Mouse (Mus musculus): ENCODE data around the gene Triobp. TPM values are rescaled to one million over a fixed set of nuclear protein-coding genes. Genes with fewer than 3 reads are reported as not detected.

Gene Triobp
- total RNA-seq (2015; ENCODE audit: low replicate concordance) (40.7 and 72.8 TPM in 2 replicates), total RNA-seq (2017; ENCODE audit: low replicate concordance) (46.2 and 61.3 TPM in 2 replicates)

DNA sequence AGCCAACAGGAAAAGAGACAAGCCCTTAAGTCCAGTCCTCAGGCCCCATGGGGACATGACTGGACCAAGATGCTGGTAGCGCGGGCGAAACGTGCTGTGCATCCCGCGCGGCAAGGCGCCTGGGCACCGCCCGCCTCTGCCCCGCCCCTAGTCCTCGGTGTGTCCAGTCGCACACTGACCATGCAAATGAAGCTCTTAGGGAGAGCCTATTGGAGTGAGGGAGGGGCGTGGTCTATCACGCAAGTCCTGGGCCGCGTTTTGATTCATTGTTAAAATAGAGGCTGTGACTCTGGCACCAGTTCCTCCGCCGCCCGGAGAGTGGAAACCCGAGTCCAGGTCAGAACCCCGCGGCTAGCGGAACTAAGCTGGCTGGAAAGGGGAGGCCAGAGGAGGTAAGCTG lies at the start of gene Triobp:
TSS of gene Triobp (plus strand) at position 68 of the 400 bp plus-strand sequence.
- ATAC-seq (replicated peaks; ENCODE audit: low FRiP score, poor library complexity, severe bottlenecking), result peak; percentile 81

DNA sequence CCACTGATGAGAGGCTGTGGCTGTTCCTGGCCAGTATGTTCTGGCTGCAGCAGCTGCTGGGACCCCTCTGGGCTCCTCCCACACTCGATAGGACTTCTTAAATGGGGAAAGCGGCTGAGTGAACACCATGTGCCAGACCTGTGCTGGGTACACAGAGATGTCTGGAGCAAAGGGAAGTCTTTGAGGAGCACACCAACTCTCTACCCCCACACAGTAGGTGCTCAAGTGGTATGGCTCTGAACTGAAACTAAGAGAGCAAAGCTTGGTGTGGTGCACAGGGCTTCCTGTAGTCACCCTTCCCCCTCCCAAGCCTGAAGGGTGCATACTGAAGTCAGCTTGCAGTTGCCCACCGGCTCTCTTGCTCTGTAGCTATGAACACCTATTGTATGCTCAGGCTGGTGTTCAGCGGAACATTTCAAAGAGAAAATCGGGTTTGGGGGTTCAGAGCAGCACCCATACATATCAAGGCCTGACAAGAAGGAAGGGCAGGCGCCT lies 49.0 kb upstream of the Triobp start:
- no peak for ATAC-seq (replicated peaks; ENCODE audit: low FRiP score, poor library complexity, severe bottlenecking)

DNA sequence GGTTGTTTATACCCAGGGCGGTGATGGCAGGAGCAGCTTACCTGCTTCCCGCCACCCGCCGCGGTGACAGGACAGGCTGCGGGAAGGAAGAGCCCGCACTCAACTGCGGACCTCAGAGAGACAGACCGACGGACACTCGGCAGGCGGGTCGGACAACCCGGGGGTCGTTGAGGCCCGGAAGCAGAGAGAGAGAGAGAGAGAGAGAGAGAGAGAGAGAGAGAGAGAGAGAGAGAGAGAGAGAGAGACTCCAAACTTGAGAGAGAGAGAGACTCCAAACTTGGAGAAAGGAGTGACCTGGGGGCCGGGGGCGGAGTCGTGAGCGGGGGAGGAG lies 48.1 kb upstream of the Triobp start, which contains the start of gene Gm49510:
TSS of gene Gm49510 (plus strand) at position 259 of the 331 bp plus-strand sequence.
- peak; percentile 15; the same call in 1 of the 2 replicates for ATAC-seq (replicated peaks; ENCODE audit: low FRiP score, poor library complexity, severe bottlenecking)

DNA sequence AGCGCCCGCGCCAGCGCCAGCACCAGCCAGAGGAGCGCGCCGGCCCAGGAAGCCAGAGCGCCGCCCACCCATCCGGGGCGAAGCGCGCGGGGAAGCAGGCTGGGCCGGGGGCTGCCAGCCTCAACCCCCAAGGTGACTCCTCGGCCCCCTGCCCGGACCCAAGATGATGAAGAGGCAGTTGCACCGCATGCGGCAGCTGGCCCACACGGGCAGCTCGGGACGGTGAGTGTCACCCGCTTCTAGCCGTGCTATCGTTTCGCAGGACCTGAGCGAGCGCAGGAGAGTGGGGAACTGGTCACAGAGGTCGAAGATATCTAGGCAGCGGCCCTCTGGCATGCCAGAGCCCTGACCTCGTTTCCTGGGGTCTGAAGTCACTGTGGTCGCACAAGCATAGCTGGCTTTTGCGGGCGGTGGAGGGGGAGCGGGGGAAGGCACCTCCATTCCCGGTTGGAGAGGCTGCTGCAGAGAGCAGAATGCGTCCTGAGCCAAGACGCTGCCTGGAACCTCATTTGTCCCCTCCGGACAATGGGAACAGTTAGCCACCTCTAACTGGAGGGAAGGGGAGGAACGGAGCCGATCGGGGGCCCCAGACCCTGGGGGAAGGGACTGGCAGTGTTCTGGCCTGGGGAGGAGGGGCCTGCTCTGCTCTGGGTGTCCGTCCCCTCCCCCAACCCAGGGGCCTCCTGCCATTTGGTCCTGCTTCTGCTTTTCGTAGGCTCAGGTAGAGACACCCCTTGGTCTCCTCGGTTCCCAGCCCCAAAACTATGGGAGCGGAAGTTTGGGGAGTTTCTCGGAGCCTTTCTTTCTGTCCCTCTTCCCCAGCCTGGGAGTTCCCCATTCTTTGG lies 47.6 kb upstream of the Triobp start, which contains the start of gene Sh3bp1:
TSS of gene Sh3bp1 (plus strand) at position 29 of the 845 bp plus-strand sequence.
- ATAC-seq (replicated peaks; ENCODE audit: low FRiP score, poor library complexity, severe bottlenecking), result peak; percentile 41; the same call in 1 of the 2 replicates

DNA sequence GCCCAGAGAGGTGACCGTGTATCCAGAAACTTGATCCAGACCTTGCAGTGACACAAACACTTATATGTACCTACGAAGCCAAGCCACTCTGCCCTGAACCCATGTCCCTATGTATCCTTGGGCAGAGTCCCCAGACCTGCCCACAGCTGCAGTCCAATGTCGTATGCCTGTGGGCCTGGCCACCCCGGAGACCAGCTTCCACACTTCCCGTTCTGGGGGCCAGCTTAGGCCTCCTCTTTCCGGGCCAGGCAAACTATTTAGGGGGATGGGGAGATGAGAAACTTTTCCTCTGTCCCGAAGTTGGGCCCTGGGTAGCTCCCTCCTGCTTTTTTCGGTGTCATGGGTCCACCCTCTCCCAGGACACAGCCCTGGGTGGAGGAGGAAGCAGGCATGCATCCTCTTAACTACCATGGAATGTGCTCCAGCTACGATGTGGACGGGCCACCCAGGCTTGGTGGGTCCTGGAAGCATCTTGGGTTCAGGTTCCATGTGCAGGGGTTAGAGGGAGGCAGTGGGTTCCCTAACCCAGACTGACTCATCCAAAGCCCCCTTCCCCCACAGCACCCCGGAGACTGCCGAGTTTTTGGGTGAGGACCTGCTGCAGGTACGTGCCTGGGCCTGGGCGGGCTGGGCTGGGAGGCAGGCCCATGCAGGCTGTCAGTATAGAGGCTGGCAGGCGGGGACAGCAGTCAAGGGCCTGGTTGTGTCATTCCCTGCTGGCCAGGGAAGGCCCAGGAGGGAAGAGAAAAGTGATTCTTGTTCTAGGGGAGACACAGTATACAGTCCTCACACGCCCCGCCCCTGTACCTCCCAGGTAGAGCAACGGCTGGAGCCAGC lies 46.7 kb upstream of the Triobp start:
- ATAC-seq (replicated peaks; ENCODE audit: low FRiP score, poor library complexity, severe bottlenecking), result no peak

DNA sequence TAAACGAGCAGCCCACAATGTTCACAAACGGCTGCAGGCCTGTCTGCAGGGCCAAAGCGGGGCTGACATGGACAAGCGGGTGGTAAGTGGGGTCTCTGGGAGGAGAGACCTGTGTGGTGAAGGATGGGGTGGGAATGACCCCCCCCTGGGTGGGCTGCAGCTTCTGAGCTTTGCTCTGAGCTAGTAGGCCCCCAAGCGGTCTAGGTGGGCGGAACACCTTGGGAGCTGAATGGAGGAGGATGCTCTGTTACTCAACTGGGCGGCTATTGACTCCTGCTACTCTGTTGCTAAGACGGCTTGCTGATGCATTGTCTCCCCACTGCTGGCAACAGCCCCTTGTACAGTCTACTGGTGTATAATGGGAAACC lies 46.1 kb upstream of the Triobp start:
- ATAC-seq (replicated peaks; ENCODE audit: low FRiP score, poor library complexity, severe bottlenecking), result no peak

DNA sequence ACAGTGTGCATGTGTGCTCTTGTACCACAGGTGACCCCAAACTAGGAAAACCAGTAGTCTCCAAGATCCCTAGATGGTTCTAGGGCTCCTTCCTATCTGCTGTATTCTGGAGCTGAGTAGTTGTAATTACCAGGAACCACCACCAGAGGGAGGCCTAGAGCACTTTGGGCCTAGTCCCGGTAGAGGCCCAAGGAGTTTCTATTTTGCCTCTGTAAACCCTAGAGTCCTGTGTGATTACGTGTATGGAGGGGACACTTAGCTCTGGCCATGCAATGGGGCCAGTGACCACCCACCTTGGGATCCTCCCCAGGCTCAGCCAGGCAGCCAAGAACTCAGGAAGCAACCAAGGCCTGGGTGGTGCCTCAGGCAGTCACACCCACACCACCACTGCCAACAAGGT lies 44.3 kb upstream of the Triobp start:
- peak; percentile 62 for ATAC-seq (replicated peaks; ENCODE audit: low FRiP score, poor library complexity, severe bottlenecking)

DNA sequence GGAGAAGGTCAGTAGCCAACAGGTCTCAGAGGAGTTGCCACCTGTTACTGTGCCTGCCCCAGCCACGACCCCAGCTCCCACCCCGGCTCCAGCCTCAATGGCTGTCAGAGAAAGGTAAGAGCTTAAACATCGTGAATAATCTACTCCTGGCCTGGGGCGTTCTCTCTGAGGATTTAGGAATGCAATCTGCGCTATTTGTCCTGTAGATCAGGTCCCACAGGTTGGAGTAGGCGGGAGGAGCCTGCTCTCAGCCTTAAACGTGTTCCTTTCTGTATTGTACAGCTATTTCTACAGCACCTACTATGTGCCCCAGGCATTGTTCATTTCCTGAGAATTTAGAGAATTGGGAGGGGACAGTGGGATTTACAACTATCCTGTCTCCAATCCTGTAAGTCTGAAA lies 39.1 kb upstream of the Triobp start:
- no peak for ATAC-seq (replicated peaks; ENCODE audit: low FRiP score, poor library complexity, severe bottlenecking)

DNA sequence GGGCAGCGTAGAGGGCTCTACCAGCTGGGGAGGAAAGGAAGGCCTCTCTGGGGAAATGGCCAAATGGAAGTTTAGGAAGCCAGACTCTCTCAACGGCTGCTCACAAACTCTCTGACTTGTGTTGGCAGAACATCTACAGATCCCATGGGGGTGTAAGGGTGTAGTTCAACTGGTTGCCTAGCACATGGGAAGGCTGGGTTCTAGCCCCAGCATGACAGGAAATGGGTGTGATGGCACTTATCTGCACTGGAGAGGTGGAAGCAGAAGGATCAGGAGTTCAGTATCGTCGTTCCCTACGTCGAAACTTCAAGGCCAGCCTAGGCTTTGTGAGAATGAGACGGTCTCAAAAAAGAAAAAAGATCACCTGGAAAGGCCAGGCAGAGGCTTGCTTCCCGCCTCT lies 38.5 kb upstream of the Triobp start:
- ATAC-seq (replicated peaks; ENCODE audit: low FRiP score, poor library complexity, severe bottlenecking), result no peak

DNA sequence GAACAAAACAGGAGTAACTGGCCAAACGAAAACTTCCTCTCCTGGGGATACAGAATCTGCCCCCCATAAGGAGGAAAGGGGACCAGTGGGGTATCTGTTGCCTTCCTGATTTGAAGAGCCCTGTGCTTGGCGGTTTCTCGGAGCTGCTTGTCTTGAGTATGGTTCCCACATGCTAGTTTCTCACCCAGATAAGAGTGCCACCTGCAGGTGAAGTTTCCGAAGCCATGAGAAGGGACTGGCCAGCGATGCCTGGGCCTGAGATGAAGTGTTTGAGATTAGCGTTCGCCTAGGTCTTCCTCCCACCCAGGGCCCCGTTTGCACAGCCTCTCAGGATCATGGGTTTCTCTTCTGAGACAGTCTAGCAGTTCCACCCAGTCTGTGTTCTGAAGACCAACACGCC lies 35.5 kb upstream of the Triobp start:
- ATAC-seq (replicated peaks; ENCODE audit: low FRiP score, poor library complexity, severe bottlenecking), result no peak

DNA sequence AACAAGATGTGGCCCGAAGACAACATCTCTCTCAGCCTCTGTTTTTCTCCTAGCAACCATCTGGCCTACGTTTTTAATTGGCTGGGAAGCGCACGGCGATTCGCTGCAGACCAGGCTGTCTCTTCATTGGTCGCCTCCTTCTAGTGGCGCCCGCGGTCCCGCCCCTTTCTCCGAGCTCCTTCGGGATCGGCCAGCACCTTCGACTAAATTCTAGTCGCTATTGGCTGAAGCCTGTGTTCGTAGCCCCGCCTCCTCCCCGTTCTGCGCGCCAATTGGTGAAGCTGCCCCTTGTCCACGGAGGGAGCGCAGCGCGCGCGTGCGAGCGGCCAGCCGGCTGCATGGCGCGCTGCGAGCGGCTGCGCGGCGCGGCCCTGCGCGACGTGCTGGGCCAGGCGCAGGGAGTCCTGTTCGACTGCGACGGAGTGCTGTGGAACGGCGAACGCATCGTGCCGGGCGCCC lies 33.9 kb upstream of the Triobp start, which contains the start of gene Pdxp:
TSS of gene Pdxp (plus strand) at position 288 of the 459 bp plus-strand sequence.
- ATAC-seq (replicated peaks; ENCODE audit: low FRiP score, poor library complexity, severe bottlenecking), result peak; percentile 86

DNA sequence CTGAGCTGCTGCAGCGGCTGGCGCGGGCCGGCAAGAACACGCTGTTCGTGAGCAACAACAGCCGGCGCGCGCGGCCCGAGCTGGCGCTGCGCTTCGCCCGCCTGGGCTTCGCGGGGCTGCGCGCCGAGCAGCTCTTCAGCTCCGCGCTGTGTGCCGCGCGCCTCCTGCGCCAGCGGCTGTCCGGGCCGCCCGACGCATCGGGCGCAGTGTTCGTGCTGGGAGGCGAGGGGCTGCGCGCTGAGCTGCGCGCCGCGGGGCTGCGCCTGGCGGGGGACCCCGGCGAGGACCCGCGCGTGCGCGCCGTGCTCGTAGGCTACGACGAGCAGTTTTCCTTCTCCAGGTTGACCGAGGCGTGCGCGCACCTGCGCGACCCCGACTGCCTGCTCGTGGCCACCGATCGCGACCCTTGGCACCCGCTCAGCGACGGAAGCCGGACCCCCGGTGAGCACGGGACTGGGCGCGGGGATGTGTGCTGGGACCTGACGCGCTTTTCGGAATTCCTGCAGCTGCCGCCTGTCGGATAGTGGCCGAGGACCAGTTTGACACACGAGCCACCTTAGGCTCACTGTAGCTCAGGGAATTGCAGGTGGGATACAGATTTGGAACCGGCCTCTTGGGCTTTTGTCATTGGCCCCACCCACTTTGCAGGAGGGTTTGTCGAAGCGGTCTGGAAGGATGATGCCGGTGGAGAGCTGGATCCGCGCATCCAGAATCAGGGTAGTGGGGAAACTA lies 33.3 kb upstream of the Triobp start:
- ATAC-seq (replicated peaks; ENCODE audit: low FRiP score, poor library complexity, severe bottlenecking), result no peak

DNA sequence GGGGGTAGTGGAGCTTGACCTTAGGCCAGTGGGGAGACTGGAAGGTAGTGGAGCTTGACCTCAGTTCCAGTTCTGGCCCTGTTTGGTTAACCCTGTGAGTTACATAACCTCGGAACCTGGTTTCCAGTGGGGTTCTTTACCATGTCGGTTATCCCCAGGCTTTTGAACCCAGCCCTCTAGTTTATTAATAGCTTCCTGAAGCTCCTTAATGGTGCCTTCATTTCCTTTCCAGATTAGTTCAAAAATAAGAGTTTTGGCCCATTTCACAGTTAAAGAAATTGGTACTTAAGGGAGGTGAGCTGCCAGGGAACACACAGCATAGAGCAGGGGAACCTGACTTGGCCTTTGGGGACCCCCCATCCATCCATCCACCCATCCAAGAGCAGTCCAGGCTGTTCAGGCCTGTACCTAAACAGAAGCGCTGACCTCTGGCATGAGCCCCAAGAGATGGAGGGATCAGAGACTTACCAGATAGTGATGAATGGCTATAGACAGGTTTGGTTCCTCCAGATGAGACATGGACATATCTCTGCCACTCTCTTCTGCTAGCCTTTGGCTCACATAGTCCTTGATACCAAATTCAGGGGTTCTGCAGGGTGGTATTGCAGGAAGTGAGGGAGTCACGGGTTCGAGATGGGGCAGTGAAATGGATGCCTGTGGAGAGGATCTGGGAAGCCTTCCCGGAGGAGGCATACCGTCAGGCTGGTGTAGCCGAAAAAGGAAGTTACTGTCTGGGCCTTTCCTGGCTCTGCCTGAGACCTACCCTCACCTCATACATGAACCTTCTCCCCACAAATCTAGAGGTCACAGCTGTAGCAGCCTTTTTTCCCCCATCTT lies 32.5 kb upstream of the Triobp start:
- no peak for ATAC-seq (replicated peaks; ENCODE audit: low FRiP score, poor library complexity, severe bottlenecking)

DNA sequence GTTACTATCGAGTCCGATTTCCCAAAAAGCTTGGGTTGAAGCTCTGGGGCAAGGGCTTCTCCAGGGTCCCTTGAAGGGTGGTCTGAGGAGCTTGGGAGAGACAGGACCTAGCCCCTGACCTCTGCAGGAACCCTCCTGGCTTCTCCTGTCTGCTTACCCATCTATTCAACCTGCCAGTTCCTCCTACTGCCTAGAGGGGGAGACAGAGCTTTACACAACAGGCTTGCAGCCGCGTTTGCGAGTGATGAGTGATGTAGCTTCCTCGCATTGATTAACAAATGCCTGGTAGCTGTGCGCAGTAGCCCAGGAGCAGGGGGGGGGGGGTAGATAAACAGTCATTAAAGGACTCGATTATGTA lies 31.9 kb upstream of the Triobp start:
- peak; percentile 70 for ATAC-seq (replicated peaks; ENCODE audit: low FRiP score, poor library complexity, severe bottlenecking)

DNA sequence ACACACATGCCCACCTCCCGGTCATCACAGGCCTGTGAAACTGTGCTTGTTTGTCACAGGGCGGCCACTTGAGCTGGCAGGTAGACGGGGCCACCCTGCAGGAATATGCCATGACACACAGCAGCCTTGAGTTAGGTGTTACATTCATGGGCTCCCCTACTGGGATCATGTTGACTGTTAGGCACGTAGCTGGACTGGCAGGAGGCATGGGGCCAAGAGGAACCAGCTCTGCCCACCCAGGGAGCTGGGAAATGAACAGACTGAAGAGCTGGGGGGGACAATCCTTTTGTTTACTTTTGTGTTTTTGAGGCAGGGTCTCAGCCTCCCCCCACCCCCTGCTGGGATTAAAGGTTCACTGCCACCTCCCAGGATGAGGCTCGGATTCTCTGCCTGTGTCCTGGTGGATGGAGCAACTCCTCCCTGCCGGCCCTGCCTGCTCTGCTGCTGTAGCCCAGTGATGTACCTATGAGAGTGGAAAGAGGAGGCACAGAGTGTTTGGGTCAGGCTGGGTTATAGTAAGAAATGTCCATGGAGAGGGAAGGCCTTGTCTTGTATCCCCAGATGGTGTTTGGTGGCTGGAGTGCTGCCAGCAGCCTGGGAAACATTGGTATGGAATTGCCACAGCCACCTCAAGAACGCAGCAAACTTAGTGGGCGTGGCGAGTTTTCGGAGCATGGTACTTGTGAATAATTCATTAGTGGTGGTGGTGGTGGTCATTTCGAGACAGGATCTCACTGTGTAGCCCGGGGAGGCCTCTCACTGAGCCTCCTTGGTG lies 31.3 kb upstream of the Triobp start:
- ATAC-seq (replicated peaks; ENCODE audit: low FRiP score, poor library complexity, severe bottlenecking), result no peak

DNA sequence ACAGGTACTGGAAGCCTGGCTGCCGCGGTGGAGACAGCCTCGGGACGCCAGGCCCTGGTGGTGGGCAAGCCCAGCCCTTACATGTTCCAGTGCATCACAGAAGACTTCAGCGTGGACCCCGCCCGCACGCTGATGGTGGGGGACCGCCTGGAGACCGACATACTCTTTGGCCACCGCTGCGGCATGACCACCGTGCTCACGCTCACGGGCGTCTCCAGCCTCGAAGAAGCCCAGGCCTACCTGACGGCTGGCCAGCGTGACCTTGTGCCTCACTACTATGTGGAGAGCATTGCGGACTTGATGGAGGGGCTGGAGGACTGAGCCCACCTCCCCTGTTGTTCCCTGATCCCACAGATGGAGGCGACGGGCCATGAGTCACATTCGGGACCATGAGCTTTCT lies 29.4 kb upstream of the Triobp start:
- ATAC-seq (replicated peaks; ENCODE audit: low FRiP score, poor library complexity, severe bottlenecking), result no peak

DNA sequence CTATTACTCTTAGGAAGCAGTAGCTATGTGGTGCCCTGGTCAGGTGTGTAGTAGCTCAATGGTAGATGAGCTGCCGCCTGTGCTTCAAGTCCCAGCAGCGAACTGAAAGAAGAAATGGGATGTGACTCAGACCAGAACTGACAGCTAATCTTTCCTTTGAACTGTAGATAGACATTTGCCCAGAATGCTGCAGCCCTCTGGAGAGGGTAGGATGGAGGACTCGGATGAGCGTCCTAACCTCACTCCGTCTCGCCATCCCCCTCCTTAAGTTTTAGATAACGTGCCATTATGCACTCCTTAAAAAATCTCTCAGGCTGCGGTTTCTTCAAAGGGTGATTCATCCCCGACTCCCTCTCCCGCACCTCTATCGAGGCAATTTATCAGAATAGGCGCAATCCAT lies 27.6 kb upstream of the Triobp start:
- no peak for ATAC-seq (replicated peaks; ENCODE audit: low FRiP score, poor library complexity, severe bottlenecking)

DNA sequence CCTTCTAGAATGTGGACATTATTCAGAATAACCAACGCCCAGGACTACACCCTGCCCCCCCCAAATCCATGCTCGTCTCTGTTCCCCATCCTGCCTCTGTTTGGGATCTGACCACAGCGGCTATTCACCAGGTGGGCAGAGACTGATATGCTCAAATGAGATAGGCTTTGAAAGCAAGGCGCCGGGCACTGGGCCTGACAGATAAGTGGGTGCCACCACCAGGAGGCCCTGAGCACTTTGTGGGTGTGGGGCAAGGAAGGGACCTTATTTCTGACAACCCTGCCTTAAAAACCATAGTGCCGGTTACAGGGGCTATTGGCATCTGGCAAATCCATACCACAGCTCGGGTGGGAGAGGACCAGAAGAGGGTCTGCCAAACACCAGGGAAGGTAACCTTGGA lies 24.8 kb upstream of the Triobp start:
- peak; percentile 87 for ATAC-seq (replicated peaks; ENCODE audit: low FRiP score, poor library complexity, severe bottlenecking)
